Mouse (Mus musculus): Measurements from ENCODE around the gene Lrrc32. TPM values are rescaled to one million over a fixed set of nuclear protein-coding genes. Genes with fewer than 3 reads are reported as not detected.

The Lrrc32 gene
- total and polyA plus RNA-seq, 3 experiments, result 2.3 to 23.7 (median 5.3) TPM

GRCm38 (mm10) chr7:98492331-98492730, 3.2 kb downstream of the Lrrc32 start:
- no peak for DNase-seq (ENCODE audit: extremely low read depth)
- H3K4me3 ChIP-seq (replicated peaks in 1 of 3; ENCODE audit: low read depth in 2 of 3, low read length in 2 of 3, poor library complexity in 1 of 3), result peak overlapping the region in 2 of 3 experiments; percentile 25 to 40
- peaks cover 34 to 74% of the 10 kb centered on the region in 2 experiments for H3K4me1 ChIP-seq (ENCODE audit: control insufficient read depth in 1 of 2, insufficient read depth in 2 of 2)
- in situ Hi-C loops (cut with MboI; ENCODE audit: low pct_ligation_motif_present, low pct_unique_long_range_greater_than_20kb, low sequenced_read_pairs) (no loop called here), dilution Hi-C loops (cut with MboI; ENCODE audit: extremely low pct_ligation_motif_present, extremely low pct_unique_long_range_greater_than_20kb, low sequenced_read_pairs) (no loop called here)
- H3K27me3 ChIP-seq (replicated peaks), result no peaks in the 10 kb centered on the region
- no peaks in the 10 kb centered on the region for H3K9me3 ChIP-seq (replicated peaks; ENCODE audit: low read length)
- no peak overlapping the region for H3K9ac ChIP-seq (ENCODE audit: insufficient read depth, low read depth)
- TF ChIP-seq MAZ (IDR thresholded peaks at IDR 0.05; ENCODE audit: low read depth, low read length) (no peak), SMC3 (IDR thresholded peaks at IDR 0.05; ENCODE audit: low read depth, low read length) (no peak), ZC3H11A (IDR thresholded peaks at IDR 0.05; ENCODE audit: low read depth, low read length) (no peak), KAT2A (IDR thresholded peaks at IDR 0.05; ENCODE audit: insufficient replicate concordance, low read length) (no peak), JUN (IDR thresholded peaks at IDR 0.05; ENCODE audit: insufficient read depth, low read depth, low read length) (no peak), MEF2A (IDR thresholded peaks at IDR 0.05; ENCODE audit: borderline replicate concordance, low read depth, low read length) (no peak), USF1 (IDR thresholded peaks at IDR 0.05; ENCODE audit: low read depth, low read length) (no peak), POLR2AphosphoS2 (IDR thresholded peaks at IDR 0.05; ENCODE audit: low read depth, low read length) (no peak), EP300 (IDR thresholded peaks at IDR 0.05; ENCODE audit: low read length) (no peak), E2F4 (IDR thresholded peaks at IDR 0.05; ENCODE audit: insufficient replicate concordance, low read depth, low read length) (no peak), ZNF384 (IDR thresholded peaks at IDR 0.05; ENCODE audit: low read depth, low read length) (no peak)
- peaks cover 18 to 36% of the 10 kb centered on the region in 2 experiments for H3K36me3 ChIP-seq (replicated peaks in 1 of 2; ENCODE audit: control insufficient read depth in 1 of 2, insufficient read depth in 1 of 2, low read length in 1 of 2)
- no peaks in the 10 kb centered on the region for H3K79me2 ChIP-seq (replicated peaks; ENCODE audit: control insufficient read depth, extremely low read depth, insufficient read depth, poor library complexity, severe bottlenecking)
- H3K4me2 ChIP-seq (ENCODE audit: insufficient read depth, low read depth, poor library complexity, severe bottlenecking), result no peak overlapping the region
- H3K27ac ChIP-seq (ENCODE audit: insufficient read depth, low read depth), result no peak overlapping the region

- peak overlapping the region; percentile 13; the same call in 1 of the 2 replicates for H3K9ac ChIP-seq (ENCODE audit: insufficient read depth, low read depth)
- no peaks in the 10 kb centered on the region for H3K9me3 ChIP-seq (replicated peaks; ENCODE audit: low read length)
- peak overlapping the region in 1 of 3 experiments; percentile 27 for H3K4me3 ChIP-seq (replicated peaks in 1 of 3; ENCODE audit: low read depth in 2 of 3, low read length in 2 of 3, poor library complexity in 1 of 3)
- no peak for DNase-seq (ENCODE audit: extremely low read depth)
- H3K27me3 ChIP-seq (replicated peaks), result no peaks in the 10 kb centered on the region
- no peak overlapping the region; the same call in 1 of the 2 replicates for H3K27ac ChIP-seq (ENCODE audit: insufficient read depth, low read depth)
- H3K36me3 ChIP-seq (replicated peaks in 1 of 2; ENCODE audit: control insufficient read depth in 1 of 2, insufficient read depth in 1 of 2, low read length in 1 of 2), result peaks cover 26 to 46% of the 10 kb centered on the region in 2 experiments
- TF ChIP-seq MAFK (IDR thresholded peaks at IDR 0.05; ENCODE audit: insufficient replicate concordance, low read length) (no peak), PAX5 (IDR thresholded peaks at IDR 0.05; ENCODE audit: low read length) (no peak), CHD1 (IDR thresholded peaks at IDR 0.05; ENCODE audit: low read depth, low read length) (no peak), IRF4 (IDR thresholded peaks at IDR 0.05; ENCODE audit: low read depth, low read length) (no peak), EP300 (IDR thresholded peaks at IDR 0.05; ENCODE audit: low read length) (no peak), ZC3H11A (IDR thresholded peaks at IDR 0.05; ENCODE audit: low read depth, low read length) (no peak), BHLHE40 (IDR thresholded peaks at IDR 0.05; ENCODE audit: low read depth, low read length) (no peak), MYC (IDR thresholded peaks at IDR 0.05; ENCODE audit: low read depth, low read length) (no peak)
- dilution Hi-C loops (cut with MboI; ENCODE audit: extremely low pct_ligation_motif_present, extremely low pct_unique_long_range_greater_than_20kb, low sequenced_read_pairs) (no loop called here), in situ Hi-C loops (cut with MboI; ENCODE audit: low pct_ligation_motif_present, low pct_unique_long_range_greater_than_20kb, low sequenced_read_pairs) (no loop called here)
- H3K79me2 ChIP-seq (replicated peaks; ENCODE audit: control insufficient read depth, extremely low read depth, insufficient read depth, poor library complexity, severe bottlenecking), result no peaks in the 10 kb centered on the region
- H3K4me2 ChIP-seq (ENCODE audit: insufficient read depth, low read depth, poor library complexity, severe bottlenecking), result peak overlapping the region; percentile 23
- H3K4me1 ChIP-seq (ENCODE audit: control insufficient read depth in 1 of 2, insufficient read depth in 2 of 2), result peaks cover 30 to 65% of the 10 kb centered on the region in 2 experiments
Observed at GRCm38 (mm10) chr7:98493307-98493706, 4.2 kb downstream of the Lrrc32 start.

All from CH12.LX (cell line).